Mouse (Mus musculus) kidney, embryonic 14.5 days (tissue): Measurements from ENCODE around the gene Ltn1. TPM values are rescaled to one million over a fixed set of nuclear protein-coding genes. Genes with fewer than 3 reads are reported as not detected.

Source experiments
- ATAC-seq: fragments of 200-750 bp; cut with Nextera tagmentation; 2 replicates; pipeline ENCODE4 v1.8.0; 2017; ENCODE audit warnings: moderate number of reproducible peaks, mild to moderate bottlenecking, moderate TSS enrichment, moderate library complexity; ENCODE audit not compliant: low FRiP score, low TSS enrichment
- H3K27ac ChIP-seq: fragments of 300-500 bp; sonication (generic); 2 replicates; pipeline ENCODE4 v1.5.1; 2014; ENCODE audit warnings: low read depth, mild to moderate bottlenecking, low read length, moderate library complexity, mixed read lengths
- H3K27me3 ChIP-seq: fragments of 300-500 bp; sonication (generic); 2 replicates; pipeline ENCODE4 v1.6.1; 2014; ENCODE audit warnings: mild to moderate bottlenecking, low read length; ENCODE audit not compliant: control insufficient read depth, insufficient read depth
- H3K36me3 ChIP-seq: fragments of 300-500 bp; sonication (generic); 2 replicates; pipeline ENCODE4 v1.6.1; 2014; ENCODE audit warnings: low read length, mixed read lengths; ENCODE audit not compliant: control insufficient read depth, insufficient read depth
- H3K4me1 ChIP-seq: fragments of 300-500 bp; sonication (generic); 2 replicates; pipeline ENCODE4 v1.6.1; 2014; ENCODE audit warnings: low read length, mixed read lengths; ENCODE audit not compliant: control insufficient read depth, insufficient read depth
- H3K4me2 ChIP-seq: fragments of 300-500 bp; sonication (generic); replicated peaks from 2 replicates; pipeline ENCODE4 v1.6.1; 2014; ENCODE audit warnings: low read depth, mild to moderate bottlenecking, low read length
- H3K4me3 ChIP-seq: fragments of 300-500 bp; sonication (generic); 2 replicates; pipeline ENCODE4 v1.5.1; 2014; ENCODE audit warnings: mild to moderate bottlenecking, low read length
- H3K9ac ChIP-seq: fragments of 300-500 bp; sonication (generic); 2 replicates; pipeline ENCODE4 v1.6.1; 2014; ENCODE audit warnings: low read depth, mild to moderate bottlenecking, low read length, moderate library complexity
- H3K9me3 ChIP-seq: fragments of 300-500 bp; sonication (generic); 2 replicates; pipeline ENCODE4 v1.6.1; 2016; ENCODE audit warnings: low read length; ENCODE audit not compliant: control insufficient read depth
- WGBS: fragments of 180-500 bp; shearing (Covaris S2); extraction: QIAGEN DNeasy Blood & Tissue Kit; methylation state at CpG from one replicate; pipeline ENCODE4 v1.1.7; 2014; 5-methylcytosine and 5-hydroxymethylcytosine counted together
- polyA plus RNA-seq: library from polyadenylated mRNA; unstranded; fragments of >200 nt; fragmentation: Nextera tagmentation; extraction: Ambion mirVana; gene quantifications from 2 replicates; pipeline ENCODE4 v1.2.1, GENCODE M21; 2014

Gene Ltn1
- polyA plus RNA-seq, 1 experiment from 2014 or later: 36.2 TPM

- no peak for ATAC-seq
- no peak overlapping the region for H3K4me3 ChIP-seq
- 91% methylated on average over 7 of the region's 7 CpGs for WGBS
Observed at GRCm38 (mm10) chr16:87434266-87434665, 1.9 kb upstream of the Ltn1 start.

DNA sequence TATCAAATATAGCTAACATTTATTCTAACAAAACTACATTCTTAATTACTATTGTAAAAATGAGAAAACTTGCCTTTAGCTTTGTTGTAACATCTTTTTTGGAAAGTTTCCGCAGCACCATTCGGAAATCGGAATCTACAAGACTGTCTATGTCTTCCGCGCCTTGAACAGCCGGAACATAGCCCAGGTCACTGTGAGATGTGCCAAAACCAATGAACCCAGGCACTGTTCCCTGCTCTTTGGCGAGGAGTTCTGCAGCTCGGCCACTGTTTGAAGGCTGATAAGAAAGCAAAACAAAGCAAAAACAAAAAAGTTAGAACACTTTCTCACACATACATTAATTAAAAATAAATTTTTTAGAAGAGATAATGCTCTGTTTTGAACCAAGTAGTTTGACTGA, 4.9 kb downstream of the Ltn1 start:
- H3K27me3 ChIP-seq: no peaks in the 10 kb centered on the region
- no peak overlapping the region for H3K4me3 ChIP-seq
- H3K9me3 ChIP-seq: no peaks in the 10 kb centered on the region
- no peak overlapping the region for H3K4me2 ChIP-seq
- no peak for ATAC-seq
- no peaks in the 10 kb centered on the region for H3K4me1 ChIP-seq
- H3K36me3 ChIP-seq: peaks cover 36% of the 10 kb centered on the region
- WGBS: 92% methylated on average over 8 of the region's 8 CpGs
- H3K27ac ChIP-seq: no peak overlapping the region
- no peak overlapping the region for H3K9ac ChIP-seq

More at GRCm38 (mm10) chr16:87434266-87434665, 1.9 kb upstream of the Ltn1 start:
- Histone ChIP-seq H3K4me1 (no peaks in the 10 kb centered on the region), H3K4me2 (no peak overlapping the region), H3K27me3 (no peaks in the 10 kb centered on the region), H3K9ac (no peak overlapping the region), H3K27ac (no peak overlapping the region), H3K36me3 (no peaks in the 10 kb centered on the region; the same call in 1 of the 2 replicates), H3K9me3 (no peaks in the 10 kb centered on the region)

DNA sequence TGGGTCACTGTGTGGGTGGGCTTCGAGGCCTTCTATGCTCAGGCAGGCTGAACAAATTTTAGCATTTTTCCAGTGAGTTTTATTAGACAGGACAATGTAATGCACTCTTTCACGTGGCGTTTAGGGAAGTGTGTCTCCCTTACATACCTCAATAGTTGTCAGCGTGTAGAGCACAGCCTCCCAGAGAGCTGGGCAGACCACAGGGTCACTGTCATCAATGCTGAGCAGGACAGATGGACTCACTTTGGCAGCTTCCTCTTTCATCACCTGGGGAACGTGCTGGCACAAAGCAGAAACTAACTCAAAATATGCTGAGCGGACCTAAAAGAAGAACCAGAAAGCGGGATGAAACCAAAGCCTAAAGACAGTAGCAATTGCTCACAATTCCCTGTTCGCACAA, 11.8 kb downstream of the Ltn1 start:
- no peak for ATAC-seq
- H3K9me3 ChIP-seq: peaks cover 5% of the 10 kb centered on the region; the same call in 1 of the 2 replicates
- no peak overlapping the region for H3K4me3 ChIP-seq
- H3K36me3 ChIP-seq: peaks cover 88% of the 10 kb centered on the region
- no peak overlapping the region for H3K9ac ChIP-seq
- H3K27me3 ChIP-seq: no peaks in the 10 kb centered on the region
- no peak overlapping the region for H3K4me2 ChIP-seq
- no peak overlapping the region for H3K27ac ChIP-seq
- H3K4me1 ChIP-seq: no peaks in the 10 kb centered on the region
- 96% methylated on average over 8 of the region's 8 CpGs for WGBS

DNA sequence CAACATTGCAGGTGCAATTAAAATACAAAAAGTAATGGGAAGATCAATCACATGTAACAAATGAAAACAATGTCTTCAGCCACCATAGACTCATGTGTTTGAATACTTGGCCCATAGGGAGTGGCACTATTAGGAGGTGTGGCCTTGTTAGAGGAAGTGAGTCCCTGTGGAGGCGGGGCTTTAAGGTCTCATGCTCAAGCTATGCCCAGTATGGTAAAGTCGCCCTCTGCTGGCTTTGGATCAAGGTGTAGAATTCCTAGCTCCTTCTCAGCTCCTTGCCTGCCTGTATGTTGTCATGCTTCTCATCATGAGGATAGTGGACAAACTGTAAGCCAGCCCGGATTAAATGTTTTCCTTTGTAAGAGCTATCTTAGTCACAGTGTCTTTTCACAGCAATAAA, 27.4 kb downstream of the Ltn1 start:
- H3K9ac ChIP-seq: no peak overlapping the region
- no peak overlapping the region for H3K27ac ChIP-seq
- H3K27me3 ChIP-seq: no peaks in the 10 kb centered on the region
- H3K4me3 ChIP-seq: no peak overlapping the region
- H3K36me3 ChIP-seq: peaks cover 82% of the 10 kb centered on the region
- H3K4me1 ChIP-seq: no peaks in the 10 kb centered on the region
- no peaks in the 10 kb centered on the region for H3K9me3 ChIP-seq
- H3K4me2 ChIP-seq: no peak overlapping the region
- ATAC-seq: no peak
- WGBS: 90% methylated on average over 3 of the region's 3 CpGs

GRCm38 (mm10) chr16:87393813-87394548, 38.4 kb downstream of the Ltn1 start:
- Histone ChIP-seq H3K4me3 (no peak overlapping the region), H3K27ac (no peak overlapping the region), H3K27me3 (no peaks in the 10 kb centered on the region), H3K4me2 (no peak overlapping the region), H3K4me1 (no peaks in the 10 kb centered on the region), H3K9ac (no peak overlapping the region), H3K36me3 (peaks cover 53% of the 10 kb centered on the region), H3K9me3 (no peaks in the 10 kb centered on the region)
- WGBS: 52% methylated on average over 16 of the region's 16 CpGs
- peak; percentile 93 for ATAC-seq

- Histone ChIP-seq H3K36me3 (peaks cover 28% of the 10 kb centered on the region), H3K4me3 (no peak overlapping the region), H3K9me3 (no peaks in the 10 kb centered on the region), H3K4me2 (no peak overlapping the region), H3K27ac (no peak overlapping the region), H3K9ac (no peak overlapping the region), H3K27me3 (no peaks in the 10 kb centered on the region), H3K4me1 (no peaks in the 10 kb centered on the region)
- 98% methylated on average over 3 of the region's 3 CpGs for WGBS
- no peak for ATAC-seq
Observed at GRCm38 (mm10) chr16:87387444-87387977, 44.9 kb downstream of the Ltn1 start.

DNA sequence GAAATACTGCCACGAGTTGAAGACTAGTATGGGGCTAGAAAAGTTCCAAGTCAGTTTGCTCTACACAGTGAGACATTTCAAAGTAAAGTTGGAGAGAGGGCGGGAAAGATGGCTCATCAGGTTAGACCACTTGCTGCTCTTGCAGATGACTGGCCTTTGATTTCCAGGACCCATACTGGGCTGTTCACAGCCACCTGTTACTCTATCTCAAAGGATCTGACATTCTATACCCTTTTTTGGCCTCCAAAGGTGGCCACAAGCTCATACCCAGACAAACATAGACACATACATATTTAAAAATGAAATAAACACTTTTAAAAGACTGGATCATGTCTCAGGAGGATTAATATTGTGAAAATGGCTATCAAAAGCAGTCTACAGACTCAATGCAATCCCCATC, 48.0 kb downstream of the Ltn1 start:
- H3K36me3 ChIP-seq: peaks cover 51% of the 10 kb centered on the region
- 74% methylated on average over 2 of the region's 2 CpGs for WGBS

DNA sequence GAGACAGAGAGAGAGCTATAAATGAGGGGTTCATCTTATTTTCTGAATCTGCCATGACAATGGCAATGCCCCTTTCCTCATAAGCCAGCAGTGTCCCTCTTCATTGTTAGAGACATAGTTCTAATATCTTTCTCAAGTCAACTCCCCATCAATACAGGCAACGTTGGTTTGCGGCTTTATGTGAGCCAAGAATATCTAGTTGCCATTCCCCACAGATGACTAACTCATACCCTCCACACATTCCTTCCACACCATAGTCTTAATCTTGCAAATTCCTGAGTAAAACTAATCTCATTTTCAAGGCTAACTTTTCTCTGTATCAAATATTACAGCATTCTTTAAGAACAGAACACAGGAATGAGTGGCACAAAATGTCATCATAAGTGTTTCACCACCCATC, 49.4 kb downstream of the Ltn1 start:
- Histone ChIP-seq H3K4me2 (no peak overlapping the region), H3K9me3 (no peaks in the 10 kb centered on the region), H3K27me3 (no peaks in the 10 kb centered on the region), H3K27ac (no peak overlapping the region), H3K4me1 (no peaks in the 10 kb centered on the region), H3K36me3 (peaks cover 56% of the 10 kb centered on the region), H3K4me3 (no peak overlapping the region), H3K9ac (no peak overlapping the region)
- no peak for ATAC-seq
- WGBS: 92% methylated on average over 2 of the region's 2 CpGs

More for the DNA sequence above, 48.0 kb downstream of the Ltn1 start:
- ATAC-seq: no peak
- Histone ChIP-seq H3K9ac (no peak overlapping the region), H3K4me2 (no peak overlapping the region), H3K27ac (no peak overlapping the region), H3K4me1 (no peaks in the 10 kb centered on the region), H3K4me3 (no peak overlapping the region), H3K9me3 (no peaks in the 10 kb centered on the region), H3K27me3 (no peaks in the 10 kb centered on the region)

- Histone ChIP-seq H3K27ac (0 out of 2 replicates have a peak overlapping the region, but pooled peaks have one; percentile 65), H3K9ac (no peak overlapping the region), H3K9me3 (no peaks in the 10 kb centered on the region), H3K4me3 (no peak overlapping the region), H3K27me3 (no peaks in the 10 kb centered on the region), H3K36me3 (peaks cover 29% of the 10 kb centered on the region), H3K4me1 (no peaks in the 10 kb centered on the region), H3K4me2 (no peak overlapping the region)
- peak; percentile 45; the same call in 1 of the 2 replicates for ATAC-seq
- 90% methylated on average over 6 of the region's 6 CpGs for WGBS
Observed at GRCm38 (mm10) chr16:87366445-87366844, 66.0 kb downstream of the Ltn1 start.
